In the genomic region with DNA sequence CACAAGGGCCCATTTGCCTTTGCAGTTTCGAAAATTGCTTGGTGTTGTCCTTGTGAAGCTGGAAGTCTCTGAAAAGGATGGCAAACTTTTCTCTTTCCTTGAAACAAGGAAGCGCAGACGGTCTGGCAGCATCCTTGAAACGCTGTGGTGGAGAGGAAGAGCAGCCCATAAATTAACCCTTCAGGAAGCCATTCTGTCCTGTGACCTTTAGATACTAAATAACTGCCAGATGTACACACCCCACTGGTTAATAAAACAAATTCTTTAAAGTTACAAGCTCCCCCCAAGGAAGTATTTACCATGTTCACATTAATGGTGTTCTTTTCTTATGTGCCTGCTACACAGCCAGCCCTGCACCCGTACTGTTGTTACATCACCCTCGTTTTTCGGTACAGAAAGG, we compare ENCODE assay signal across 12 mouse cellular contexts.
"Had no signal": no experiment of that assay in that cellular context is flagged by ENCODE, and none has a peak within 500 bp of the region (broad histone marks: within the 10 kb centered on the region; RNA-seq: fewer than 3 reads in every experiment).

No protein-coding gene starts in this region.

- ATAC-seq: intestine, embryonic 16.5 days; liver, embryonic 12.5 days; midbrain, embryonic 15.5 days had no signal

- H3K4me1 ChIP-seq: midbrain, embryonic 15.5 days; neural tube, embryonic 12.5 days had no signal

- H3K9me3 ChIP-seq: limb, embryonic 15.5 days; liver, embryonic 12.5 days; midbrain, embryonic 15.5 days; neural tube, embryonic 12.5 days had no signal

- H3K4me3 ChIP-seq: limb, embryonic 15.5 days; liver, embryonic 12.5 days; megakaryocyte, embryonic 14.5 days; midbrain, embryonic 15.5 days; neural tube, embryonic 12.5 days had no signal

- DNase-seq: left cerebral cortex, postnatal 4 days; lung, embryonic 14.5 days; lung, postnatal 10 days; lung, postnatal 4 days had no signal

- H3K27ac ChIP-seq: limb, embryonic 15.5 days; liver, embryonic 12.5 days; midbrain, embryonic 15.5 days; neural tube, embryonic 12.5 days; stomach, postnatal 0 days had no signal

- H3K4me2 ChIP-seq: limb, embryonic 15.5 days; liver, embryonic 12.5 days; lung, embryonic 14.5 days; midbrain, embryonic 11.5 days; midbrain, embryonic 15.5 days; neural tube, embryonic 12.5 days had no signal

- H3K36me3 ChIP-seq: limb, embryonic 15.5 days; liver, embryonic 12.5 days; midbrain, embryonic 15.5 days; neural tube, embryonic 12.5 days had no signal

- H3K9ac ChIP-seq: limb, embryonic 15.5 days; liver, embryonic 12.5 days; lung, embryonic 14.5 days; midbrain, embryonic 15.5 days; neural tube, embryonic 12.5 days had no signal

- H3K27me3 ChIP-seq: liver, embryonic 12.5 days; megakaryocyte, embryonic 14.5 days; midbrain, embryonic 15.5 days; neural tube, embryonic 12.5 days had no signal
